Mouse (Mus musculus): ENCODE data around the gene March6.

Gene March6

GRCm38 (mm10) chr15:31453098-31453916 lies 77.5 kb downstream of the March6 start, which contains the start of gene Ropn1l:
TSS of gene Ropn1l (minus strand) at chr15:31453737.
- peak; percentile 75 to 76 for DNase-seq

GRCm38 (mm10) chr15:31452336-31453097 lies 78.3 kb downstream of the March6 start:
- no peak for DNase-seq

GRCm38 (mm10) chr15:31449772-31450171 lies 81.1 kb downstream of the March6 start:
- DNase-seq = no peak

GRCm38 (mm10) chr15:31447121-31447520 lies 83.7 kb downstream of the March6 start:
- peak in 1 of 2 experiments; percentile 28 for DNase-seq

- no peak for DNase-seq
Observed at GRCm38 (mm10) chr15:31442698-31443097, 88.2 kb downstream of the March6 start.

GRCm38 (mm10) chr15:31441996-31442395 lies 88.9 kb downstream of the March6 start:
- DNase-seq = no peak

- DNase-seq = no peak
Observed at GRCm38 (mm10) chr15:31436811-31437210, 94.0 kb downstream of the March6 start.

- DNase-seq = no peak
Observed at GRCm38 (mm10) chr15:31436083-31436482, 94.8 kb downstream of the March6 start.

- DNase-seq = no peak
Observed at GRCm38 (mm10) chr15:31433768-31434167, 97.1 kb downstream of the March6 start.

GRCm38 (mm10) chr15:31431847-31432246 lies 99.0 kb downstream of the March6 start:
- DNase-seq = no peak

- no peak for DNase-seq
Observed at GRCm38 (mm10) chr15:31430014-31430413, 100.8 kb downstream of the March6 start.

- no peak for DNase-seq
Observed at GRCm38 (mm10) chr15:31429429-31429828, 101.4 kb downstream of the March6 start.

- no peak for DNase-seq
Observed at GRCm38 (mm10) chr15:31428571-31428970, 102.3 kb downstream of the March6 start.

GRCm38 (mm10) chr15:31427390-31427789 lies 103.5 kb downstream of the March6 start:
- no peak for DNase-seq

- no peak for DNase-seq
Observed at GRCm38 (mm10) chr15:31426066-31426706, 104.7 kb downstream of the March6 start.

- DNase-seq = no peak
Observed at GRCm38 (mm10) chr15:31422649-31423369, 108.0 kb downstream of the March6 start.

- DNase-seq = peak; percentile 50 to 66
Observed at GRCm38 (mm10) chr15:31419037-31419436, 111.8 kb downstream of the March6 start.

- DNase-seq = no peak
Observed at GRCm38 (mm10) chr15:31418686-31419024, 112.2 kb downstream of the March6 start.

GRCm38 (mm10) chr15:31417796-31418685 lies 112.8 kb downstream of the March6 start:
- peak; percentile 53 for DNase-seq

- no peak for DNase-seq
Observed at GRCm38 (mm10) chr15:31417409-31417795, 113.5 kb downstream of the March6 start.

- DNase-seq = no peak
Observed at GRCm38 (mm10) chr15:31415181-31415580, 115.7 kb downstream of the March6 start.
